Mouse (Mus musculus) monocyte, adult 59 days (primary cell): ENCODE measurements around the gene 2300002M23Rik. TPM values are rescaled to one million over a fixed set of nuclear protein-coding genes. Genes with fewer than 3 reads are reported as not detected.

Experiments used
- total RNA-seq, 2 experiments: library from RNA; stranded (reverse); gene quantifications; one replicate each; pipeline ENCODE4 v1.2.4; 2023

The 2300002M23Rik gene
- total RNA-seq, result not detected

GRCm38 (mm10) chr17:35567150-35567549, at the start of gene 2300002M23Rik:
Gene 2300002M23Rik, plus strand, starts transcription at chr17:35567450.

GRCm38 (mm10) chr17:35532901-35533300, 34.3 kb upstream of the 2300002M23Rik start, which contains the start of gene Psors1c2:
Gene Psors1c2, plus strand, starts transcription at chr17:35533201.

GRCm38 (mm10) chr17:35551881-35552414, 15.3 kb upstream of the 2300002M23Rik start, which contains the start of gene Cdsn:
Gene Cdsn, plus strand, starts transcription at chr17:35552128.

GRCm38 (mm10) chr17:35601249-35601648, 34.0 kb downstream of the 2300002M23Rik start, which contains the start of gene Sfta2:
Gene Sfta2, plus strand, starts transcription at chr17:35601549.

Other genes with a start within 250 kb of the 2300002M23Rik start
- 10 to 100 TPM; 10.2 to 13.7 TPM for gene H2-Q1, start 247.0 kb upstream of the 2300002M23Rik start, total RNA-seq
- 10 to 100 TPM; 11.6 to 12.7 TPM for gene H2-Q2, start 225.2 kb upstream of the 2300002M23Rik start, total RNA-seq
- gene H2-Q4, start 187.8 kb upstream of the 2300002M23Rik start, total RNA-seq, result 100 to 1,000 TPM; 176 to 190 TPM
- 10 to 100 TPM; 75.0 to 75.5 TPM for gene H2-Q6, start 142.6 kb upstream of the 2300002M23Rik start, total RNA-seq
- gene H2-Q7, start 128.3 kb upstream of the 2300002M23Rik start, total RNA-seq, result 10 to 100 TPM; 83.8 to 92.9 TPM
- gene H2-Q10, start 97.4 kb upstream of the 2300002M23Rik start, total RNA-seq, result 10 to 100 TPM; 48.7 to 55.0 TPM
- gene Pou5f1, start 61.4 kb upstream of the 2300002M23Rik start, total RNA-seq, result under 1 TPM; 0.79 to 0.97 TPM
- gene Tcf19, start 50.6 kb upstream of the 2300002M23Rik start, total RNA-seq, result 1 to 10 TPM; 5.3 to 6.3 TPM
- gene Cchcr1, start 50.4 kb upstream of the 2300002M23Rik start, total RNA-seq, result 1 to 10 TPM; 5.1 to 6.4 TPM
- gene Psors1c2, start 34.2 kb upstream of the 2300002M23Rik start, total RNA-seq, result not detected
- gene Cdsn, start 15.3 kb upstream of the 2300002M23Rik start, total RNA-seq, result not detected
- not detected for gene Sfta2, start 34.1 kb downstream of the 2300002M23Rik start, total RNA-seq
- gene Gm9573, start 59.2 kb downstream of the 2300002M23Rik start, total RNA-seq, result not detected
- gene Mucl3, start 76.2 kb downstream of the 2300002M23Rik start, total RNA-seq, result not detected
- 10 to 100 TPM; 11.7 to 20.4 TPM for gene Vars2, start 100.1 kb downstream of the 2300002M23Rik start, total RNA-seq
- gene Gtf2h4, start 106.3 kb downstream of the 2300002M23Rik start, total RNA-seq, result 10 to 100 TPM; 13.5 to 15.9 TPM
- 1 to 10 TPM; 4.8 to 6.8 TPM for gene Ddr1, start 137.2 kb downstream of the 2300002M23Rik start, total RNA-seq